Mouse (Mus musculus) WW6 (cell line): ENCODE measurements around the gene Apon.
"Not testable (repeated sequence)": the region's sequence is repeated elsewhere in the genome, so short reads cannot be mapped to it uniquely, and the experiment has no call there.

Source experiments
- DNase-seq: peaks from one replicate; pipeline ENCODE4 v3.0.0-alpha.2; 2013; ENCODE audit warnings: low read depth, low spot score

Gene Apon

DNA sequence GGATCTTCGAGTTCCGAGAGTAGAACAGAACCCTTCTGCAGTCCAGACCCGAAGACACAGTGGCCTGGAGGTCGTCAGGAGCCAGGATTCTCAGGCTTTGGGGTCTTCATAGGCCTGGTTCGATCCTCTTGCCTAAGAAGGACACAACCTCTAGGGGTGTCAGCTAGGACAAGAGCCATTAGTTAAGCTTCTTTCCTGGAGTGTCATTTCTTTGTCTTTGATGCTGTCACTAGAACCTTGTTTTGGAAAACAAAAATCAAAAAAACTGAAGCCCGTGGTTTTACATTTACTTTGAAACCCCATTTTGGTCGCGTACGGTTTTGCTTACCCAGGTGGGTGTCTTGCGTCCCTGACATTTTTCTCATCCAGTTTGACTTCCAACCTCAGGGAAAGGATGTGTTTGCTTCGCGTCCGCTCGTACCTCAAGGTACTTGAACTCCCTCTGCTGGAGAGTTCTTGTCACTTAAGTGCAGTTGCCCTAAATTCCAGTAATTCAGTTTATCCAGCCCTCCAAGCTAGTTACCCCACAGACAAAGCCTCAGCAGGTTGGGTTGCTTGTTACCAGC lies 21.4 kb upstream of the Apon start:
- no peak for DNase-seq

GRCm38 (mm10) chr10:128236321-128236720 lies 17.6 kb upstream of the Apon start:
- no peak for DNase-seq

GRCm38 (mm10) chr10:128237807-128238480 lies 16.0 kb upstream of the Apon start:
- DNase-seq = no peak

GRCm38 (mm10) chr10:128239140-128239539 lies 14.8 kb upstream of the Apon start:
- DNase-seq = no peak

DNA sequence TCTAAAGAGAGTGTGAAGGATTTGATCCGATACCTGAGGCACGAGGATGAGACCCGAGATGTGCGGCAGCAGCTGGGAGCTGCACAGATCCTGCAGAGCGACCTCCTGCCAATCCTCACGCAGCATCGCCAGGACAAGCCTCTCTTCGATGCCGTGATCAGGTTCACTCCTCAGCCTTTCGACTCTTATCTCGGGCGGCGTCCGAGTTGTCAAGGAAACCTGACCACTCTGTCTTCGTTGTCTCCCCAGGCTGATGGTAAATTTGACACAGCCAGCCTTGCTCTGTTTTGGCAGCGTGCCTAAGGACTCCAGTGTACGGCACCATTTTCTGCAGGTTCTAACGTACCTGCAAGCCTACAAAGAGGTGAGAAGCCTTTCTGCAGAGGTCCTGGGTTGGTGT lies 13.8 kb upstream of the Apon start:
- DNase-seq = no peak

DNA sequence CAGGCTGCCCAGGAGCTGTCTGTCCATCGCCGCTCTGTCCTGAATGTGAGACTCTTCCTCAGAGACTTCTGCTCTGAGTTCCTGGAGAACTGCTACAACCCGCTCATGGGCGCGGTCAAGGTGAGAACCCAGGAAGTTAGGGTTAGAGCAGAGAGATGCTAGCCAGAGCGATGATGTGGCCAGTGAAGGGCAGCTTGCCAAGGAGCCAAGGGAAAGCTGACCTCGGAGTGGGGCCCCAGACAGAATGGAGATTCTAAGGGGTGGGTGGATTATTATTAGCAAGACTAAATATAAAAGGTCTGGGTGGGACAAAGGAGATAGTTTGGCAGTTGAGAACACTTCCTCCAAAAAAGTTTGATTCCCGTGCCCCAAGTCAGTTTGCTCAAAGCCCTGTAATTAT lies 10.6 kb upstream of the Apon start:
- DNase-seq = no peak

DNA sequence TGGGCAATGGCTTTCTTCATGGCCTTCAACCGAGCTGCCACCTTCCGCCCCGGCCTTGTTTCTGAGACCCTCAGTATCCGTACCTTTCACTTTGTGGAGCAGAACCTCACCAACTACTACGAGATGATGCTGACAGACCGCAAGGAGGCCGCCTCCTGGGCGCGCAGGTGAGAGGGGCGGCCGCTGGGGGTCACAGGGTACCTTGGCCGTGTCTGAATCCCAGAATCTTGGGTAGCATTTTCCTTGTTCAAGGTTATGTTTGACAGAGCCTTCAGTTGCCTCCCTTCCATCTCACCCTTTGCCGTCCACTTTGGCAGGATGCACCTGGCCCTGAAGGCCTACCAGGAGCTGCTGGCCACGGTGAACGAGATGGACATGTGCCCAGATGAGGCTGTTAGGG lies 9.8 kb upstream of the Apon start:
- no peak for DNase-seq

DNA sequence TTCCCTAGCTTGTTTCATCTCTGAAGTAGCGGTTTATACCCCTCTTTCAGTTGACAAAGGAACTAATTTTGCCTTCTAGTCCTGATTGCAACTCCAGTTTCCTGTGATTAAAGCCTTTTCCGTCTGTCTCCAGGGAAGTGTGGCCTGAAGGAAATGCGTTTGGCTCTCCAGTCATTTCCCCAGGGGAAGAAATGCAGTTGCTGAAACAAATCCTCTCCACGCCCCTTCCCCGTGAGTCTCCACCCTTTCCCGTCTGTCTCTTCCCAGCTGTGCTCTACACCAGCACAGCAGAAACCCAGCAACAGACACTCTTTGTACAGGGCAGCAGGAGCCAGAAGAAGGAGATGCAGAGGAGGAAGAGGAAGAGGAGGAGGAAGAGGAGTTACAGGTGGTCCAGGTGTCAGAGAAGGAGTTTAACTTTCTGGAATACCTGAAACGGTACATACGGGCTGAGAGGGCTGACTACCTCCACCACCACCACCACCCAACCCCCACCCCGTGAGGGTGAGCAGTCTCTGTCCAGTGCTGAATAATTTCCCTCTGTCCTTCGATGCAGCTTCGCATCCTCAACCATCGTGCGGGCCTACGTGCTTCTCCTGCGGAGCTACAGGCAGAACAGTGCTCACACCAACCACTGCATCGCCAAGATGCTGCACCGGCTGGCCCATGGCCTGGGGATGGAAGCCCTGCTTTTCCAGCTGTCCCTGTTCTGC lies 6.7 kb upstream of the Apon start:
- no peak for DNase-seq

GRCm38 (mm10) chr10:128250565-128250964 lies 3.3 kb upstream of the Apon start:
- DNase-seq = no peak

DNA sequence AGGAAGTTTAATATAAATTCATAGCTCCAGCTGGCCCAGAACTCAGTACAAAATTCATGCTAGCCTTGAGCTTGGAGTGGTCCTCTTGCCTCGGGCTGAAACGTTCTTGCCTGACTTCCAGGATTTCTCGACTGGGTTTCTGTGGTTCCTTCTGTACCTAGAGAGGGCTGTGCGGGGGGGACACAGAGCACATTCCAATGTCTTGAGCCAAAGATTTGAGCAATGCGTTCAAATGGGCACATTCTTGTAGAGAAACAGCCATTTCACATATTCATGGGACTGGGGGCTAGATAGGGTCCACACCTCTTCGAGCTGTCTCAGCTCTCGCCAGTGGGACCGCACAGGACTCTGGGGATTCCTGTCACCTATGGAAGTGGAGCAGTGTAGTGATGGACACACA lies 2.0 kb downstream of the Apon start:
- no peak for DNase-seq

DNA sequence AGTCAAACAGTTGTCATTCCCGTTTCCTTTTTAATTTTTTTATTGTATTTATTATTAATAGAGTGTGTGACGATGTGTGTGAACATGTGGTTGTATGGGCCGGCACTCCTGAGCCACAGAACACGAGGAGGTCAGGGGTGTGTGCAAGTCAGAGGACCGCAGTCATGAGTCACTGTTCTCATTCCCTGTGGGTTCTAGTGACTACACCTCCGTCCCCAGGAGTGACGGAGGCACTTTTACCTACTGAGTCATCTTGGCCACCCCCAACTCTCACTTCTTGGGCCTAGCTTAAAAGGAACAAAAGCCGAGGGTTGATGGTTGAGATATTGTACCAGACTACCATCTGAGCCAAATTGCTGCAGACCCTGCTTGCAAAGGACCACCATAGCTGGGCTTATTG lies 2.4 kb downstream of the Apon start:
- DNase-seq = no peak

DNA sequence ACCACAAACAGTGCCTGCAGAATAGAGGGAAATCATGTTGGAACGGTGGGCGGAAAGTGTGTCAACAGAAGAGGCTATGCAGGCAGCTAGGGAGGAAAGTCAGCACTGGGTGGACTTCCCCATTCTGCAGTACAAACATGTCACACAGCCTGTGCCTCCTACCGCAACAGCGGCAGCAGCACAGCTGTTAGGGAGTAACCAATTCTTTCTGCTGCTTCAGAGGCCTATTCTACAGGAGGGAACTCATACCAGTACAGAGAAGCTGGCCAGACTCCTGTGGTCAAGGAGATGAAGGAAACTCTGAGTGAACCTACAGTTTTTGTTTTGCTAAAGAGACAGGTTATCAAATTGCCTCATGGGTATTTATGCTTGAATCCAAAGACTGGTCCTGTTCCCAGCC lies 5.1 kb downstream of the Apon start:
- DNase-seq = no peak

DNA sequence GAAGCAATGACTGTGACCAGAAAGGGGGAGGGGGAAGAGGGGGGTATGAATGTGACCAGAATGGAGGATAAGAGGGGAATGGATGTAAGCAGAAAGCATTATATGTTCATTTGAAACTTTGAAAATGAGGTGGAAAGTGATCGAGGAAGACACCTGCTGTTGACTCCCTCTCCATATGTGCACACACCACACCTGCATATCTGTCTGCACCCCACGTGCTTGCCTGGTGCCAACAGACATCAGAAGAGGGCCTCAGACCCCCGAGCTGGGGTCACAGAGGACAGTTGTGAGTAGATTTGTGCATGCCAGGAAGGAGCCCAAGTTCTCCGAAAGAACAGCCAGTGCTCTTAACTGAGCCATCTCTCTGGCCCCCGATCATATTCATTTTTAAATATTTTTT lies 6.0 kb downstream of the Apon start:
- DNase-seq = no peak

DNA sequence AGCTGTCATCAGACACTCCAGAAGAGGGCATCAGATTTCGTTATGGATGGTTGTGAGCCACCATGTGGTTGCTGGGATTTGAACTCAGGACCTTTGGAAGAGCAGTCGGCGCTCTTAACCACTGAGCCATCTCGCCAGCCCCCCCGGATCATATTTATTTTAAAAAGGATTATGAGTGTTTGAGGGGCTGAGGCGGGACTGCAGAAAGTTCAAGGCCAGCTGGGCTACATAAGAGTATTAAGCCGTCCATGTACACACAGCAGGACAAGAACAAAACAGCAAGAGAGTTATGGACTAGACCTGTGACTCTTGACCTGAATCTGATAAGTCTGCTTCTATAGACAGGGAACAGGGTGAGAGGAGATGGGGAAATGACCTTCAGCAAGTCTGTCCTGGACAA lies 6.5 kb downstream of the Apon start:
- DNase-seq = not testable (repeated sequence)

DNA sequence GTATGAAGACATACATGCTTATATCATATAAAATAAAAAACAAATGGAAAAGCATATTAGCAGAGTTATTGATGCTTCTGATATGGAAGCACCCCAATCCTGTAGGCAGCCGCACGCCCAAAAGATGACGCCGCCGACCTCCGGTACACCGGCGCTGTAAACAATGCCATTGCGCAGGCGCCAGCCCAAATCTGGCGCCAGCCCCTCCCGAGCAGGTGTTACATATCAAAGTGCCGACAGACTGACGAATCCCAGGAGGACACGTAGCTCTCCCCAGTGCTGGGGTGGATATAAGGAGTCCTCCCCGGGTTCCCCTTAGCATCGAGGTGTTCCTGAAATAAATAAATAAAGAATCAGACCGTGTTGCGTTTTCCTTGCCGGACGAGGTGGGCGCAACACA lies 8.4 kb downstream of the Apon start:
- peak; percentile 65 for DNase-seq

- DNase-seq = no peak
Observed at GRCm38 (mm10) chr10:128263393-128264310, 9.8 kb downstream of the Apon start.

DNA sequence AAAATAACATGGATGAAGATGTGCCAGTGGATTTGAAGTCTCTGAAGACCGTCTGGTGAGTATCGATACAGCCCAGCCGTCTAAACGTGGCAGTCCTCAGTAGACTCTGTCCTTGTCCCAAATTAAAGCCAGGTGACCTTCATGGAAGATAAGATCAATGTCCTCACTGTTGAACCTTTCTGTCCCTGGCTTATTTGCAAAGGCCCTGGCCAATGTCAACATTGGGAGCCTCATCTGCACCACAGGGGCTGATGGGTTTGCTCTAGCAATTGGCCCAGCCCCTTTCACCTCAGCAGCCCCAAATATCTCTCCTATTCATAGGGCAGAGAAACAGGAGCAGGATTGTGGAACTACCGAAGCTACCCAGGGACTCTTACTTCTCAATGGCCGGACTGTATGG lies 14.5 kb downstream of the Apon start, which contains the start of gene Apof:
TSS of gene Apof (plus strand) at position 301 of the 400 bp plus-strand sequence.
- no peak for DNase-seq

GRCm38 (mm10) chr10:128269206-128269910 lies 15.5 kb downstream of the Apon start:
- DNase-seq = no peak

- DNase-seq = peak; percentile 94
Observed at GRCm38 (mm10) chr10:128270287-128270841, 16.5 kb downstream of the Apon start, which contains the start of gene Stat2. Stat2 (plus strand) TSS chr10:128270559.

GRCm38 (mm10) chr10:128270866-128271265 lies 17.0 kb downstream of the Apon start:
- DNase-seq = no peak

DNA sequence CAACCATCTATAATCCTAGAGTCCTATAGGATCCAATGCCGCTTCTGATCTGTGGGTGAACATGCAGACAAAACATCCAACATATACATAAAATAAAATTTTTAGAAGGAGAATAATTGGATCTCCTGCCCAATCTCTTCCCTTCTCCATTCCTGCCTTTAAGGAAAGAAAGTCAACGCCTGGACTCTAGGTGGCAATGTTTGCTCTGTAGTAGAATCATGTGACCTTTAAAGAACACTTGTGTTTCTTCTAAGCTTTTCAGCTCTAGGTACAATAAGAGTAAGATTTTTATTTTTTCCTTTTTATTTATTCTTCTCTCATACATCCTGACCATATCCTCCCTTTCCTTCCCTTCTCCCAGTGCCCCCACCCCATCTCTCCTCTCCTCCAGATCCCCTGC lies 18.0 kb downstream of the Apon start:
- DNase-seq = no peak
